Mouse (Mus musculus): ENCODE data around the gene Fmnl1. TPM values are rescaled to one million over a fixed set of nuclear protein-coding genes. Genes with fewer than 3 reads are reported as not detected.
A peak's percentile ranks its signal among the peaks of the same experiment; 100 is the strongest.

Gene Fmnl1
- 10 to 100 TPM in 3 of 4 experiments, 1 to 10 TPM in 1; 9.3 to 20.1 (median 13.2) TPM for total RNA-seq (2022)

- DNase-seq (ENCODE audit: low spot score), result peak; percentile 51
Measured at GRCm38 (mm10) chr11:103170494-103171285, at the start of gene Fmnl1. TSS of gene Fmnl1 (plus strand) at chr11:103171107.

DNA sequence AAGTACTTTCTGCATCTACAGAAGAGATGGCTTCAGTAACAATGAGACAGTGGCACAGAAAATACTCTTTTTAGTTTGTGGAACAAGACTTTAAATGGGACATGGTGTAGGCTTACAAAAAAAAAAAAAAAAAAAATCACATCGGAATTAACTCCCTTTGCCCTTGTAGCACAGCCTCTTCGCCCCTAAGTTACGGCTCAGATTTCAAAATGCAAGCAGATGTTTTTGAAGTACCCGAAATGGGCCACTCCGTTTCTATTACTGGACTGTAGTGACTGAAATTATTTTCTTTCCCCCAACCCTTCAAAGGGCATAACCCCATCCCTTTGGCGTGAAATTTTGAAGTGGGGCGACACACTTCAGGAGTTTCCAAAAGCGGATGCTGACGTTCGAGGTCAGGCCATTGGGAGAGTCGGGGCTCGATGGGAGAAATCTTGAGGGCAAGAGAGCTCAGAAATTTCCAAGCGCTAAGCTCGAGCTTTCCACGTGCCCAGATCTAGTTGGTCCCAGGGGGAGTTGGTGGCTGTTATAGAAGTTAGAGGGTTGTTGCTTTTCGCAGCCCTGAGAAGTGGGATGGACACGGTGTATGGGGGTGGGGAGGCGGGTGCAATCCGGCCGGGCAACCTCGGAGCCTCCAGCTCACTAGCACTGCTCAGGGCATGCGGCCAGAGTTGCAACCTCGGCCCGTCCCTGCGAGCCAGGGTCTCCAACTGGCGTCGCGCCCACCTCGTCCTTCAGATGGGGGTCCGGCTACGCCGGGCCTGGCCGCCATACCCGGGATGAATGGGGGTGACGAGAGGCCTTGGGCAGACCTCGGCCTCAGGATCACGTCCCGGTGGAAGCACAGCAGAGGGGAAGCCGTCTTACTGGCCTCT lies 39.0 kb upstream of the Fmnl1 start, which contains the start of gene Hexim2:
TSS of gene Hexim2 (plus strand) at position 729 of the 875 bp plus-strand sequence.
- peak; percentile 64 for DNase-seq (ENCODE audit: low spot score)

DNA sequence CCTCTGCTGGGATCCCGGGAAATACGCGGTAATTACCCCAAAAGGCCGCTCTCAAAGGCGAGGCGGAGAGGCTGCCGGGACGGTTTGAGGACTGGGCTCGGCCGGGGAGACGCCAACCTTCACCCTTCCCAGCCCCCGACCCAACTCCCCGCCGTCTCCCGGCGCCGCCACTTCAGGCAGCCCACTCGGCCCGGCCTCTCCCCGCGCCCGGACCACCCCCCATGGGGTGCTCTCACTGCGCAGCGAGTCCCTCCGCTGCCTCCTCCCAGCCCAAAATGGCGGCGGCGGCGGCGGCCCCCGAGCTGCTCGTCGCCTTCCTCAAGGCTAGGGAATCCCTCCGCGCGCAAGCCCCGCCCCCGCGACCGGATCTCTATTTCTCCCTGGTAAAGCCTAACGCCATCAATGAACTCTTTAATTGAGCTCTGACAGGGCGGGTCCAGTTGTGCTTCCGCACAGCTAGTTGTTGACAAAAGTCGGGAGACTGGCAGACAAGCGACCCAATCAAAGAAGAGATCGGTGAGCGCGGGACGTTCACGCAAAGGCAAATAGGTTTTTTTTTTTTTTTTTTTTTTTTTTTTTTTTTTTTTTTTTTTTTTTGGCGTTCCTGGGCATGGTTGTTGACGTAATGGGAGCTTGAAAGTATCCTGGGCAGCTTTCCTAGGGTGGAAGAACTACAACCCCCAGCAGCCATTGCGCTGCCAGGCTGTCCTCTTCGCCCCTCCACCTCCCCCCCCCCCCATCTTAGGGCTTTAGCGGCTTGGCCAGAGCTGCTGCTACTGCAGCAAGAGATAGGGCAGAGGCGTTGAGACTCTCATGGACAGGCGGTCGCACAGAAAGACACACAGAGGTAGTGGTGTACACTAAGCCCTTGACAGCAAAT lies 38.1 kb upstream of the Fmnl1 start:
- peak; percentile 100 for DNase-seq (ENCODE audit: low spot score)

- no peak for DNase-seq (ENCODE audit: low spot score)
Measured at GRCm38 (mm10) chr11:103133456-103134185, 37.3 kb upstream of the Fmnl1 start.

- DNase-seq (ENCODE audit: low spot score), result no peak
Measured at GRCm38 (mm10) chr11:103134221-103134620, 36.7 kb upstream of the Fmnl1 start.

DNA sequence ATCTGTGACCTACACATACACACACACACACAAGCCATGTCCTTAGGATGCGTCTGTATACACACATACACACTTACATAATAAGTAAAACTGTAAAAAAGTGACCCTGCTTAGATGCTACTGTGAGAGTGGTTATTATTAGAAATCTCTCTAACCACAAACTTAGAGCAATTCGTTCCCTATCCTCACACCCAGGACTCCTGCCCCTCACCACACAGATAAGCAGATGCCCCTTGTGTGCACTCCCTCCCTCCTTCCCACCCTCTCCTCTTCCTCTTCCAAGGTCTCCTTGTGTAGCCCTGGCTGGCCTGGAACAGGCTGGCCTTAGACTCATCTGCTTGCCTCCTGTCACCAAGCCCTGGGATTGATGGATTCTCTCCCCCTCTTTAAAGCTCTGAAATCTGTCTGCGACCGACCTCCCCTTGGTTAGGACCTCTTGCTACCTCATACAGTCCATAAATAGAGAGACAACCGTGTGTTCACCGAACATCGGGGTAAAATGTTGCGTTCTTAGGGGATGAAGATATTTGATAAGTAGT lies 34.8 kb upstream of the Fmnl1 start:
- no peak for DNase-seq (ENCODE audit: low spot score)

GRCm38 (mm10) chr11:103139951-103140762 lies 30.8 kb upstream of the Fmnl1 start:
- DNase-seq (ENCODE audit: low spot score), result no peak

DNA sequence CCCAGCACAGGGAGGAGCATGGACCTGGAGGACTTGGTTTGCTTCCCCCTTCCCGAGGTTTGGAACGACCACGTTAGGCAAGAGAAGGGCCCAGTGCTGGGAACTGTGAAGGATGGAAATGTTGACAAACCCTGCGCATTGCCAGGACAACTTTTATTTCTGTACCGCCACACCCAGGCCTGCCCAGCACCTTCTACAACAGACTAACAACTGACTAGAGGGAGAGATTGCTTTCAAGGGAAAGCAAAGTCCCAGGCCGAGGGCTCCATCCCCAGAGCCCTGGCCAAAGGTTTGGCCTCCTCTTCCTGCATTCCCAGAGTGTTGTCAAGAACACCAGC lies 30.2 kb upstream of the Fmnl1 start:
- no peak for DNase-seq (ENCODE audit: low spot score)

DNA sequence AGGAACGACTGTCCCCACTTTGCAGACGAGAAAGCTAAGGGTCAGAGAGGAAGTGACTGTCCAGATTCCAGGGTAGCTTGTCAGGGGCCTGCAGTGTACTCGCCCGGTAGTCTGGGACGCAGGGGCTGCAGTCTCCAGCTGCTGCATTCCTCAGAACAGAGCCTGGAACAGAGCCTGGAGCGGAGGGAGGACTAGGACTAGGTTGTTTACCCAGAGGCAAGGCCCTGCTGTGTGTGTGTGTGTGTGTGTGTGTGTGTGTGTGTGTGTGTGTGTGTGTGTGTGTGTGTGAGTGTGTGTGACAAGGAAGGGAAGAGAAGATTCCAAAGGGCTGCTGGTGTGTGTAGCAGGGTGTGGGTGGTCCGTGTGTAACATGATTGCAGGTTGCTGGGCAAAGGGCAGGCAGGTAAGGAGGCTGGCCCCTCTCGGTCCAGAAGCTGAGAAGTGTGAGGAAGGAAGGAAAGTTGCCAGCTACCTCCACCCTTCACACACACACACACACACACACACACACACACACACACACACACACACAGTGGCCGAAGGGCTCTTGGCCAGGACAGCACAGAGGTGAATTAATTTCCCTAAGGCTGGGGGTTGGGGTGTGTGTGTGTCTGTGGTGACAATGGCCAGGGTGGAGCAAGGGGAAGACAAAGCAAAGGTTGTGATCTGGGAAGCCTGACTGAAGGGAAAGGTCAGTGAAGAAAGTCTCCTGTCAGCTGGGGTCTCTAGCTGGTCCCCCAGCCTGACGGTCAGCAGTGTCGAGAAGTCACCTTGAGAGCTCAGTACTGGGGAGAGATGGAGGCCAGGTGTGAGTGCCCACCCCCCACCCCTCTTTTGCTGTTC lies 29.6 kb upstream of the Fmnl1 start:
- DNase-seq (ENCODE audit: low spot score), result peak; percentile 64

GRCm38 (mm10) chr11:103141944-103142255 lies 29.0 kb upstream of the Fmnl1 start:
- no peak for DNase-seq (ENCODE audit: low spot score)

DNA sequence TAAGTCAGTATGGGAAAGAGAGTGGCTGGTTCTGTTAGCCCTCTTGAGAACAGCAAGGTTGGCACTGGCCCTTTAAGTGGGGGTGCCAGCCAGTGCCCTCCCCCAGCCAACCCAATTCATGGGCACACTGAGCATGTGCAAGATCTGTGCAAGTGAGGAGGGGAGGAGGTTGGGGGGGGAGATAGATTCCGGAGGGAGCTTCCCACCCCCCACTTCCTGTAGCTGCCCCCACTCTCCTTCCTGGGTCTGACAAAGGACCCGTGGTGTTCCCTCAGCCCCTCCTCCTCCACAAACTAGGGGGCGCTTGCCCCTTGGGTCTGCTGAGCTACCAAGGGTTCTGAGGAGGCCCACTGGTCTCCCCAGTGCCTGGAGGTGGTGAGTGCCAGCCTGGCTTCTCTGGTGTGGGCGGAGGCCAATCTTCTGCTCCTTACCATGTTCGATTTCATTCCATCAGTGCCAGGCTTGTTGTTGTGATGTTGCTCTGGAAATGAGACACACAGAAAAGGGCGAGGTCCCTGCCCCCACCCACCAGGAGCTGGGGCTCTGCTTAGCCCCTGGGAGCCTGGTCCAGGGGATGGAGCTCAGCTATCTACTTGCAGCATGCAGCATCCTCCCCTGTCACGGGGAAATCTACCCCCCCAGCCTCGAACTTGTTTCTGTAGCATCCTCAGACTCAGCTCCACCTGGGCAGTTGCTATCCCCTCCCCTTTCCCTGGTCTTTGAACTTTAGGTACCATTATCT lies 28.3 kb upstream of the Fmnl1 start:
- DNase-seq (ENCODE audit: low spot score), result no peak

DNA sequence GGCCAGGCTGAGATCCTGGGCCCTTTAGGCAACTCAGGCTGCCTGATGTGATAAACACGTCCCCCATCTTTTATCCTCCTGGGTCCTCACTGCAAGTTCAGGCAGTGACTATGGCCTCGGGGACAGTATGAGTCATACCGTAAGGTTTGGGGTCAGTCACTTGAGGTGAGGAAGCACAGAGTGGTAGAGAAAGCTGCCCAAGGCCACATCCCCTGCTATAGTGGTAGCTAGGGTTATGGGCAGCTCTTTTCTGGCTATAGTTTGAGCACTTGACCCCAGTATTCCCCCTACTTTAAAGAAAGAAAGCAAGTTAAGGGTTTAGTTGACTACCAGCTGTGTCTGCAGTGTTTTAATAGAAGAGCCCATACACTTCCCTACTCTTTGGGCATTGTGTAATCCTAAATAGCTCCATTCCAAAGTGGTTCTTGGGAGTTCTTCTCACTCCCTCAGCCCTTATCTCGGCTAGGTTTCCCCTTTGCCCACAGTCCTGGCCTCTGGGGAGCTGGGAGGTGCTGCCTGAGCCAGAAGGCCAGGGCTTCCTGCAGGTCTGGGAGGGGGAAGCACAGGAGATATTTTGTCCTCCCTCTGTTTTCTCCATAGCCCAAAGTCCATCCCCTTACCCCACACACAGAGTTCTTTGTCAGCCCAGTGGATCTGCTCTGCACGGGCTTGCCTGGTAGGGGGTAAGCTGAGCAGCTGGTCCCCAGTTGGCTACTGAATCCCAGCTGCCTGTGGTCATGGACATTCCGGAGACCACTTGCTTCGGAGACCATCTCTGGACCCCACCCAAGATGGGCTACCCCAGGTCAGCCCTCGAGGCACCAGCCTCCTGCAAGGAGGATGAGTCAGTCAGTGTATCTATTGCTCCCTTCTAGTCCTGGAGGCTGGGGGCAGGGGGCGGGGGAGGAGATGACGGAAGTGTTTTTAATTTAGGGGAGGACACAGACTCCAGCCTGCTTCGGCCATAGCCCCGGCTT lies 26.3 kb upstream of the Fmnl1 start:
- DNase-seq (ENCODE audit: low spot score), result no peak

- DNase-seq (ENCODE audit: low spot score), result no peak
Measured at GRCm38 (mm10) chr11:103146386-103146785, 24.5 kb upstream of the Fmnl1 start.

DNA sequence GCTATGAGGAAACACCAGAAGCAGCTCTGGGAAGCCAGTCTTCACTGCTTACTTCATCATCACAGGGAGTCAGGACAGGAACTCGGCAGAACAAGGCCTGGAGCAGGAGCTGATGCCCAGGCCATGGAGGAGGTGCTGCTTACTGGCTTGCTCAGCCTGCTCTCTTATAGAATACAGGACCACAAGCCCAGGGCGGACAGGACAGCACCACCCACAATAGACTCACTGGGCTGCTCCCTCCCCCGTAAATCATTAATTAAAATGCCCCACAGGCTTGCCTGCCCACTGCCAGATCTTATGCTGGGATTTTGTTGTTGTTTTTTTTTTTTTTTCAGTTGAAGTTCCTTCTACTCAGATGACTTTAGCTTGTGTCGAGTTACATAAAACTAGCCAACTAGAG lies 23.1 kb upstream of the Fmnl1 start:
- no peak for DNase-seq (ENCODE audit: low spot score)

GRCm38 (mm10) chr11:103149771-103150170 lies 21.1 kb upstream of the Fmnl1 start:
- no peak for DNase-seq (ENCODE audit: low spot score)

- DNase-seq (ENCODE audit: low spot score), result peak; percentile 96
Measured at GRCm38 (mm10) chr11:103158621-103159478, 12.1 kb upstream of the Fmnl1 start.
